Mouse (Mus musculus): ENCODE data around the gene Ttn. TPM values are rescaled to one million over a fixed set of nuclear protein-coding genes. Genes with fewer than 3 reads are reported as not detected.
A peak's percentile ranks its signal among the peaks of the same experiment; 100 is the strongest.

Gene Ttn
- total RNA-seq, 1 experiment from 2014 or later = under 0.01 TPM

DNA sequence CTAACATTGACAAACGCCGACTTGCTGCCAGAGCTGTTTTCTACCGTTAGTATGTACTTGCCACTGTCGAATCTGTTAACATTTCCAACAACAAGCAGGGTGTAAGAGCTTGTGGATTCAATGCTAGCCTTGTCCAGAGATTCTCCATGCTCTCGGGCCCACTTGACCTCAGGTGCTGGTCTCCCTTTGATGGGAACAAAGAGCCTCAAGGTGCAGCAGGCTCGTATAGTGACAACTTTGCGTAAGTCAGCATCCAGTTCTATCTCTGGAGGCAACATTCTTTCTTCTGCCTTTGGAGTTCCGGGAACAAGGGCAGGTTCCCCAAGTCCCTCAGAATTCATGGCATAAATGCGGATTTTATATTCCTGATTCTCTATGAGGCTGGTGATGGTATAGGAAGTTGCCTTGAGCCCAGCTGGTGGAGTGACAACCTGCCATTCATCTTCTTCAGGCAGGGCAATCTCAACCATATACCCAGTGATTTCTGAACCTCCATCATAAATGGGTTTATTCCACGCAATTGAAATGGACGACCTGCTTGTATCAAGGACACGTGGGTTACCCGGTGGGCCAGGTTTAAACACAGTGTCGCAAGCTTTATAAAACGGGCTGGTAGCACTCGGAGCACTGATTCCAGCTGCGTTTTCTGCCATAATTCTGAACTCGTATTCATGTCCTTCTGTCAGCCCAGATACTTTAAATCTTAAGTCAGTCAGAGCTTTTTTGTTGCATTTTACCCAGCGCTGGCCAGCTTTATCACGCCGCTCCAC lies 232.8 kb downstream of the Ttn start:
- ATAC-seq (replicated peaks; ENCODE audit: low read depth, poor library complexity, severe bottlenecking) = no peak

- no peak for ATAC-seq (replicated peaks; ENCODE audit: low read depth, poor library complexity, severe bottlenecking)
Observed at GRCm38 (mm10) chr2:76748696-76749095, 233.7 kb downstream of the Ttn start.

- ATAC-seq (replicated peaks; ENCODE audit: low read depth, poor library complexity, severe bottlenecking) = no peak
Observed at GRCm38 (mm10) chr2:76719650-76720049, 262.7 kb downstream of the Ttn start.

GRCm38 (mm10) chr2:76714984-76715383 lies 267.4 kb downstream of the Ttn start:
- ATAC-seq (replicated peaks; ENCODE audit: low read depth, poor library complexity, severe bottlenecking) = no peak

DNA sequence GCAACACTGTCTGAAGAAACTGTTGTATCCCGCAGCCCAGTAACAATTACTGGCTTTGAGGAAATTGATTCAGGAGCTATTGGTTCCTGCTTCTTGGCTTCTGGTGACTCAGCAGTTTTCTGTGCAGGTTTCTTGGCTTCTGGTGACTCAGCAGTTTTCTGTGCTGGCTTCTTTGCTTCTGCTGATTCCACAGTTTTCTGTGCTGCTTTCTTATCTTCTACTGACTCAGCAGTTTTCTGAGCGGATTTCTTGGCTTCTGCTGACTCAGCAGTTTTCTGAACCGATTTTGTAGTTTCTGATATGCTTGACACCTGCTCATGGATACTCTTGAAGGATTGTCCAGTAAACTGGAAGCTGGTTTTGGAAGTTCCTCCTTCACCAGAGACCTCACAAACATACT lies 273.8 kb downstream of the Ttn start:
- no peak for ATAC-seq (replicated peaks; ENCODE audit: low read depth, poor library complexity, severe bottlenecking)

DNA sequence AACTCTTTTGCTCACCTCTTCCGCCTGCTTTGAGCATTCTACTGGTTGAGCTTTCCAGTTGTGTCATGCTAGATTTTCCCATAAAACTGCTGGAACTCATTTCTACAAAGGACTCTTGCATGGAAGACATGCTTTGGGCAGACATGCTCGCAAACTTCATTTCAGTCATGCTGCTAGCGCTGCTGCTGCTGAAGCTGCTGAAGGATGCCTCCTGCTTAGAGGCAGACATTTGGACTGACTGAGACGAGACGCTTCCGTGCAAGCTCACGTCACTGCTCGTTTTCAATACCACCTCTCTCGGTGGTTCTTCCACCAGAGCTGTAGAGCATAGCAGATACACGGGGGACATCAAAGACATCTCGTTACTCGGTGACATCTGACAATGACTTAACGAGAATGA lies 276.7 kb downstream of the Ttn start:
- no peak for ATAC-seq (replicated peaks; ENCODE audit: low read depth, poor library complexity, severe bottlenecking)

DNA sequence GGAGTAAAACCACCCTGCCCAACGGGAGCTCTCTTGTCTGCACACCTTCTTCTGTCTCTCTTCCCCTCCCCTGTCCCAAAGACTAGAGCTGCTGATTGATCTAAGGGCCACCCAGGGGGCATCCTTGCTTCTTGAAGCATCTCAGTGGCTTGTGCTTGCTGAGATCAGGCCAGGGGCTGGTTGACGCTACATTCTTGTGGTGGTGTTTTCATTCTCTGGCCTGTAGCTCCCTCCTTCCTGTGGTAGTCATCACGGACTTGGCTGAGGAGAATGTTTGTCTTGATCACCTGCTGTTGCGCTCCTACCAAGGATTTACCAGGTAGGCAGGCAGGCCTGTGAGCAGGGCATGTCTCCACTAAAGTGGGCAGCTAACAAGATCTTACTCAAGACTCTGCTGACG lies 279.6 kb downstream of the Ttn start:
- no peak for ATAC-seq (replicated peaks; ENCODE audit: low read depth, poor library complexity, severe bottlenecking)

- no peak for ATAC-seq (replicated peaks; ENCODE audit: low read depth, poor library complexity, severe bottlenecking)
Observed at GRCm38 (mm10) chr2:76702188-76702587, 280.2 kb downstream of the Ttn start.

DNA sequence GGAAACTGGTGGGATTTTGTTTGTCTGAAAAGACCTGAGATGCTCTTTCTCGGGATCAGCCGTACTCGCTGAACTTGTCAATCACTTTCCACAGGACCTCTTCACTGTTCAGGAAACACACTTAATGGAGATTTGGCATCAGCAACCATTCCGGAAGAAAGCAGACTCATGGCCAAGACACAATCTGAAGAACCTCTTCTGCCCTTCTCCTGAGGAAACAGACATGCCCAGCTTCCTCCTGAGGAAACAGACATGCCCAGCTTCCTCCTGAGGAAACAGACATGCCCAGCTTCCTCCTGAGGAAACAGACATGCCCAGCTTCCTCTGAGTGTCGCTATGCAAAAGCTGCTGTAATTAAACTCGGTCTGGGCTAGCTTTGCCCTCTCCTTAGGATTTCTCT lies 287.1 kb downstream of the Ttn start:
- ATAC-seq (replicated peaks; ENCODE audit: low read depth, poor library complexity, severe bottlenecking) = no peak

DNA sequence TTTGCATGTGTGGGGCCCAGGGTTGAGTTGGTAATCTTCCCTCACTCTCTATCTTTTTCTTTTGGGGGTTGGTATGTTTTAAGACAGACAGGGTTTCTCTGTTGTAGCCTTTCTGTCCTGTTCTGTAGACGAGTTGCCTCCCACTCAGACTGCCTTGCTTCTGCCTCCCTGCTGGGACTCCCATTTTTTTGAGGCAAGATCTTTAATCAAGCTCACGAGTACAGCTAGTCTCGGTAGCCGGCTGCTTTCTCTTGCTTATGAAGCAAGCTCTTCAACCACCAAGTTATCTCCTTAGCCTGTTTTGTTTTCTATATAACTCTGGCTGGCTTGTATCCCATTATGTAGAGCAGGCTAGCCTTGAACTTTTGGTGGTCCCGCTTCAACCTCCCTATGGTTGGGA lies 288.6 kb downstream of the Ttn start:
- no peak for ATAC-seq (replicated peaks; ENCODE audit: low read depth, poor library complexity, severe bottlenecking)

DNA sequence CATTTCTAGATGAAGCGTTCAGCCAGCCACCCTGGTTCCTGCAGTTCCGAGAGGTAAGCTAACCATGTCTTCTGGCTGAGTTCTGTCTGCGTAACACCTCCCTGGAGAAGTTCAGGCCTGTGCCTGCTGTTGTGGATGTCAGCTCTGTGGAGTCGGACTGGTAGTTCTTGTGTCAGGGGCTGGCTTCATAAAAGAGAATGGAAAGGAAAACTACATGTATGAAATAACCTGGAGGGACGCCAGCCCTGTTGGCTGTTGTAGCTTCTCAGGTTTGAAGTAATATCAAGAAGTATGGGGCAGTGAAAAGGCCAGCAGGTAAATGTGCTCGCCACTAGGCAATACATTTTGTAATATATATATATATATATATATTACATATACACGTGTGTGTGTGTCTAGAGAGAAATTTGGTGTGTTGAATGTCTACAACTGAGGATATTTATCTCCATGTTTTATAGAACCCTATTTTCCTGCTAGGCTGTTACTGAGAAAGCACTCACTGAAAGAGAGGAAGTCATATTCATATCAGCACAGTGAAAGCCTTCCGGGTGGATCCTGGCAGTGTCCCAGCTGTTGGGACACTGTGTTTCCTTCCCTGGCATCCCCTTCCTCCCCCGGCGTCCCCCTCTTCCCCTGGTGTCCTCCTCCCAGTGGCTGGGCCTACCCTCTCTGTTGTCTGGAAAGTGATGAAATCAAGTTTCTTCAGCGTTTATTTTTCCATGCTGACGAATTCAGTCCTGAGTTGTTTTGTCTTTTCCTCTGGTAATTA lies 291.7 kb downstream of the Ttn start:
- peak; percentile 90 for ATAC-seq (replicated peaks; ENCODE audit: low read depth, poor library complexity, severe bottlenecking)

- ATAC-seq (replicated peaks; ENCODE audit: low read depth, poor library complexity, severe bottlenecking) = peak; percentile 43
Observed at GRCm38 (mm10) chr2:76688162-76688561, 294.2 kb downstream of the Ttn start.

- no peak for ATAC-seq (replicated peaks; ENCODE audit: low read depth, poor library complexity, severe bottlenecking)
Observed at GRCm38 (mm10) chr2:76687608-76688007, 294.7 kb downstream of the Ttn start.

GRCm38 (mm10) chr2:76686986-76687385 lies 295.4 kb downstream of the Ttn start:
- no peak for ATAC-seq (replicated peaks; ENCODE audit: low read depth, poor library complexity, severe bottlenecking)

DNA sequence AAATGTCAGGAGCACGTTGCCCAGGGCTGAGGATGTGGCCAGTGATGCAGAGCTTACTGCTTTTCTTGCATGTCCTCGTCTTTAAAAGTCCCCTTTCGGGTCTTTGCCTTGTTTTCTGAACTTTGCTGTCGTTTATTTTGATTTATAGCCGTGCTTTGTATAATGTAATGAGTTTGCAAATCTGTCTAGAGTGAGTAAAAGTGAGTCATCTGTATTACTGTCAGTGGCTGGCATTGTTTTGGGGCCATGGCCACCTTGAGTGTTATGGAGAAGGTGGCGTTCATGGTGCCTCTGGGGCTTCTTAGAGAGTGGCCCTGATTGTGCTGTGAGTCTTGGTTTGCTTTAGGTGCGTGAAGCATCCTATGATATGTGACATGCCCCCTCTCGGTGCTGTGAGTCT lies 300.0 kb downstream of the Ttn start:
- no peak for ATAC-seq (replicated peaks; ENCODE audit: low read depth, poor library complexity, severe bottlenecking)

GRCm38 (mm10) chr2:76676401-76677226 lies 305.7 kb downstream of the Ttn start:
- no peak for ATAC-seq (replicated peaks; ENCODE audit: low read depth, poor library complexity, severe bottlenecking)

DNA sequence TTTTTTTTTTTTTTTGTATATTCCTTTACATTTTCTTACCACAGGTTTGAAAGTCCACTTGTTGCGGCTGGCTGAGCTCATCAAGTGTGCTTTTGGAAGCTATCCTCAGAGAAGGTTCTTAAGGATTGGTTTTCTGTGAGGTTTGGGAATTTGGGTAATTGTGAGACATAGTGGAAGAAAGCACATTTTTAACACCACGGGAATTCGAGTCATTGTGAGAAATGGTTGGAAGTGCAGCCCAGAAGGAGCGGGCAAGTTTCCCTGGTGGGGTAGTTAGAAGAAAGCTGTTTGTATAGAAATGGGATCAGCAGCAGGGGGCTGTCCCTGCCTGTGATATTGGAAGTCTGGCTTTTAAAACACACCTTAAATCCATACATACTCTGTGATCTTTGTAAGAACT lies 306.4 kb downstream of the Ttn start:
- no peak for ATAC-seq (replicated peaks; ENCODE audit: low read depth, poor library complexity, severe bottlenecking)

DNA sequence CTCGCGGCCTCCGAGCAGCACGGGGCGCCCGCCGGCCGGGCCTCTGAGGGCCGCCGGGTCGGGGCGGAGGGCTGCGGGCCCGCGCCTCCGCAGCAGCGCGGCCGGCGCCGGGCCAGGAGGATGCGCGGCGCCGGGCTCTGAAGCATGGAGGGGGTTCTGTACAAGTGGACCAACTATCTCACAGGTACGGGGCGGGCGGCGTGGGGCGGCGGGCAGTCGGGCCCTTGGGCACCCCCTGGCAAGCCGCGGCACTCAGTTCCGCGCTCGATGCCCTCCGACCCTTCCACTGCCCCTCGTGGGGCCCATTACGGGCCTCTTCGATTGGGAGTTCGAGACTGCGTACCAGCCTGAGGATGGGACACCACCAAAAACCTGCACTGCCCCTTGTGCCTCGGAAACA lies 306.9 kb downstream of the Ttn start:
- ATAC-seq (replicated peaks; ENCODE audit: low read depth, poor library complexity, severe bottlenecking) = no peak

DNA sequence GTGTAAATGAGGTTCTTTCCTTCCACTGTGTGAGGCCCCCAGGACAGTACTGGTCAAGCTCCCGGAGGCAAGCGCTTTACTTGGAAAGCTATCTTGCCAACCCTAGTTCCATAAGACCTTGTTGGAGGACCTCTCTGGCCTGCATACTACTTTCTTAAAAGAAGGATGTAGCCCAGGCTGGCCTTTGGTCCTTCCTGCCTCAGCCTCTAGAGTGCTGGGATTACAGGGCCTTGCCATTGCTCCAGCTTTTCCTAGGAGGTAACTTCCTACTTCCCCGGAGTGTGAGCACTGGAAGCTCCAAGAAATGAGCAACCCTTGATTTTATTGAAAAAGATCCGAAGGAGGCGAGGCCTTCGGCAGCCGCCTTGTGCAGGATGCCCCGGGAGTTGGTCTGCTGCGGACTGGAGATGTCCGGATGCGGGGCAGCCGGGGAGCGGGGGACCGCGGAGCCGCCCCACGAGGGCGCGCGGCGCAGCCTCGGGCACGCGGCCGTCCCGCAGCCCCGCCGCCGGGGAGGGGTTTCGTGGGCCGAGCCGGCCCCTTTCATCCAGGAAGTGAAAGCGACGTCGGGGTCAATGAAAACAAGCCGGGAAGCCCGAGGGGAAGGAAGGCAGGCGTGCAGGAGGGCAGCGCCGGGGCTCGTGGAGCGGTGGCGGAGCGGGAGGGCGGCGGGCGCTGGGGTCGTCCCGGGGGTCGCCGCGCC lies 307.5 kb downstream of the Ttn start, which contains the start of gene Plekha3:
Gene Plekha3 (plus strand): TSS at position 557 of the 703 bp plus-strand sequence.
- peak; percentile 54 for ATAC-seq (replicated peaks; ENCODE audit: low read depth, poor library complexity, severe bottlenecking)

- ATAC-seq (replicated peaks; ENCODE audit: low read depth, poor library complexity, severe bottlenecking) = peak; percentile 48
Observed at GRCm38 (mm10) chr2:76673472-76674081, 308.8 kb downstream of the Ttn start.

Measured in common myeloid progenitor, adult 5-6 weeks (primary cell).